Mouse (Mus musculus) heart, postnatal 10 days (tissue): ENCODE results near the gene Vpreb1. TPM values are rescaled to one million over a fixed set of nuclear protein-coding genes. Genes with fewer than 3 reads are reported as not detected.
"Not testable (repeated sequence)": the region's sequence is repeated elsewhere in the genome, so short reads cannot be mapped to it uniquely, and the experiment has no call there.

Experiments used
- DNase-seq, 2 experiments: peaks; one replicate each; pipeline ENCODE4 v3.0.0; 2021
- intact Hi-C: fragments of 180-260 bp; cut with DNase I; formaldehyde crosslinking; loops from one replicate; pipeline ENCODE4 v1.15.1; 2025
- total RNA-seq, 2 experiments: library from RNA; stranded (reverse); gene quantifications; 2 replicates each; pipeline ENCODE4 v1.2.3; 2021

Gene Vpreb1
- total RNA-seq, 2 experiments from 2014 or later, result 0.62 to 0.77 TPM

- intact Hi-C loops, result no loop called here
- DNase-seq, result no peak
Measured at GRCm38 (mm10) chr16:16856731-16857476, 13.7 kb downstream of the Vpreb1 start.

GRCm38 (mm10) chr16:16856054-16856453, 14.6 kb downstream of the Vpreb1 start:
- DNase-seq, intact Hi-C loops: not testable (repeated sequence)

GRCm38 (mm10) chr16:16855541-16855940, 15.1 kb downstream of the Vpreb1 start:
- DNase-seq, result no peak
- intact Hi-C loops, result loop anchor here (1.0 kb wide), 1 partner anchor 57 kb away; no protein-coding TSS in a partner anchor

GRCm38 (mm10) chr16:16854836-16855235, 15.8 kb downstream of the Vpreb1 start:
- peak; percentile 58 to 75 for DNase-seq
- intact Hi-C loops, result loop anchor here (1.0 kb wide), 1 partner anchor 57 kb away; no protein-coding TSS in a partner anchor

- intact Hi-C loops, result no loop called here
- no peak for DNase-seq
Measured at GRCm38 (mm10) chr16:16852411-16852810, 18.2 kb downstream of the Vpreb1 start.

GRCm38 (mm10) chr16:16849196-16849595, 21.4 kb downstream of the Vpreb1 start:
- intact Hi-C loops, result no loop called here
- no peak for DNase-seq

GRCm38 (mm10) chr16:16829671-16830070, 41.0 kb downstream of the Vpreb1 start:
- intact Hi-C loops, result no loop called here

GRCm38 (mm10) chr16:16828757-16829615, 41.7 kb downstream of the Vpreb1 start, which contains the start of gene Spag6l:
Spag6l (minus strand) TSS chr16:16829456.
- intact Hi-C loops, result no loop called here
- DNase-seq, result peak; percentile 27 to 47

More at GRCm38 (mm10) chr16:16829671-16830070, 41.0 kb downstream of the Vpreb1 start:
- DNase-seq, result no peak

- no peak for DNase-seq
- intact Hi-C loops, result no loop called here
Measured at GRCm38 (mm10) chr16:16826223-16826622, 44.4 kb downstream of the Vpreb1 start.

- no peak for DNase-seq
- intact Hi-C loops, result no loop called here
Measured at GRCm38 (mm10) chr16:16825476-16825875, 45.2 kb downstream of the Vpreb1 start.

Other genes starting within 250 kb of the Vpreb1 start
- not detected for gene Olfr19, start 194.4 kb downstream of the Vpreb1 start, total RNA-seq
- gene Spag6l, start 41.4 kb downstream of the Vpreb1 start, total RNA-seq, result not detected
- not detected for gene Igll1, start 6.9 kb downstream of the Vpreb1 start, total RNA-seq
- 10 to 100 TPM; 39.6 to 42.8 TPM for gene Top3b, start 107 bp downstream of the Vpreb1 start, total RNA-seq
- 10 to 100 TPM; 43.4 to 49.0 TPM for gene Ppm1f, start 25.6 kb upstream of the Vpreb1 start, total RNA-seq
- gene Mapk1, start 112.5 kb upstream of the Vpreb1 start, total RNA-seq, result 100 to 1,000 TPM; 121 TPM
- gene Ypel1, start 198.9 kb upstream of the Vpreb1 start, total RNA-seq, result 1 to 10 TPM; 4.4 to 4.7 TPM
- gene Ppil2, start 240.4 kb upstream of the Vpreb1 start, total RNA-seq, result 10 to 100 TPM; 48.9 TPM